Mouse (Mus musculus): ENCODE data around the gene Gm2431. TPM values are rescaled to one million over a fixed set of nuclear protein-coding genes. Genes with fewer than 3 reads are reported as not detected.
"Not testable (repeated sequence)": the region's sequence is repeated elsewhere in the genome, so short reads cannot be mapped to it uniquely, and the experiment has no call there.

The Gm2431 gene
- polyA plus RNA-seq (2012; rRNA removed): not detected in 2 replicates

GRCm38 (mm10) chr7:142258254-142258653 lies at the start of gene Gm2431:
Gene Gm2431, minus strand, starts transcription at chr7:142258354.
- not testable (repeated sequence) for H3K27me3 ChIP-seq (replicated peaks; ENCODE audit: control insufficient read depth, insufficient read depth, low read length); DNase-seq; H3K4me3 ChIP-seq (ENCODE audit: insufficient read depth, low read depth, low read length); H3K4me1 ChIP-seq (ENCODE audit: control insufficient read depth, insufficient read depth, low read length); H3K36me3 ChIP-seq (ENCODE audit: control insufficient read depth, insufficient read depth, low read length); H3K27ac ChIP-seq (ENCODE audit: insufficient read depth, low read depth, low read length)
- WGBS: 58% methylated on average over 1 of the region's 1 CpGs

GRCm38 (mm10) chr7:142303929-142304328 lies 45.8 kb upstream of the Gm2431 start:
- H3K36me3 ChIP-seq (ENCODE audit: control insufficient read depth, insufficient read depth, low read length); H3K27ac ChIP-seq (ENCODE audit: insufficient read depth, low read depth, low read length); H3K4me1 ChIP-seq (ENCODE audit: control insufficient read depth, insufficient read depth, low read length); H3K4me3 ChIP-seq (ENCODE audit: insufficient read depth, low read depth, low read length); DNase-seq; H3K27me3 ChIP-seq (replicated peaks; ENCODE audit: control insufficient read depth, insufficient read depth, low read length): not testable (repeated sequence)
- 71% methylated on average over 1 of the region's 1 CpGs for WGBS

GRCm38 (mm10) chr7:142303249-142303648 lies 45.1 kb upstream of the Gm2431 start, which contains the start of gene Krtap5-4:
Gene Krtap5-4, plus strand, starts transcription at chr7:142303549.
- TF ChIP-seq POLR2A (IDR thresholded peaks at IDR 0.05; ENCODE audit: low read depth, low read length) (no peak), CTCF (conservative IDR thresholded peaks at IDR 0.05; ENCODE audit: insufficient read depth, insufficient read length, low read depth, low read length) (no peak)
- Histone ChIP-seq H3K27ac (ENCODE audit: insufficient read depth, low read depth, low read length) (no peak within 1 kb of the TSS), H3K36me3 (ENCODE audit: control insufficient read depth, insufficient read depth, low read length) (no peaks in the 10 kb centered on the region), H3K4me1 (ENCODE audit: control insufficient read depth, insufficient read depth, low read length) (no peaks in the 10 kb centered on the region), H3K27me3 (replicated peaks; ENCODE audit: control insufficient read depth, insufficient read depth, low read length) (no peaks in the 10 kb centered on the region), H3K4me3 (ENCODE audit: insufficient read depth, low read depth, low read length) (no peak within 1 kb of the TSS)
- 44% methylated on average over 3 of the region's 3 CpGs for WGBS
- DNase-seq: no peak

GRCm38 (mm10) chr7:142297018-142297417 lies 38.9 kb upstream of the Gm2431 start, which contains the start of gene Krtap5-1:
Gene Krtap5-1, minus strand, starts transcription at chr7:142297118.
- H3K27me3 ChIP-seq (replicated peaks; ENCODE audit: control insufficient read depth, insufficient read depth, low read length); H3K4me1 ChIP-seq (ENCODE audit: control insufficient read depth, insufficient read depth, low read length); H3K27ac ChIP-seq (ENCODE audit: insufficient read depth, low read depth, low read length); H3K4me3 ChIP-seq (ENCODE audit: insufficient read depth, low read depth, low read length); H3K36me3 ChIP-seq (ENCODE audit: control insufficient read depth, insufficient read depth, low read length); DNase-seq: not testable (repeated sequence)

GRCm38 (mm10) chr7:142296108-142296507 lies 38.0 kb upstream of the Gm2431 start:
- H3K4me1 ChIP-seq (ENCODE audit: control insufficient read depth, insufficient read depth, low read length); H3K27ac ChIP-seq (ENCODE audit: insufficient read depth, low read depth, low read length); H3K27me3 ChIP-seq (replicated peaks; ENCODE audit: control insufficient read depth, insufficient read depth, low read length); H3K36me3 ChIP-seq (ENCODE audit: control insufficient read depth, insufficient read depth, low read length); DNase-seq; H3K4me3 ChIP-seq (ENCODE audit: insufficient read depth, low read depth, low read length): not testable (repeated sequence)
- 22% methylated on average over 4 of the region's 4 CpGs for WGBS

- Histone ChIP-seq H3K4me1 (ENCODE audit: control insufficient read depth, insufficient read depth, low read length) (no peaks in the 10 kb centered on the region), H3K27me3 (replicated peaks; ENCODE audit: control insufficient read depth, insufficient read depth, low read length) (no peaks in the 10 kb centered on the region), H3K27ac (ENCODE audit: insufficient read depth, low read depth, low read length) (no peak overlapping the region), H3K36me3 (ENCODE audit: control insufficient read depth, insufficient read depth, low read length) (no peaks in the 10 kb centered on the region), H3K4me3 (ENCODE audit: insufficient read depth, low read depth, low read length) (no peak overlapping the region)
- no peak for TF ChIP-seq POLR2A (IDR thresholded peaks at IDR 0.05; ENCODE audit: low read depth, low read length)
- no peak for TF ChIP-seq CTCF (conservative IDR thresholded peaks at IDR 0.05; ENCODE audit: insufficient read depth, insufficient read length, low read depth, low read length)
- DNase-seq: no peak
These were observed 37.3 kb upstream of the Gm2431 start for GRCm38 (mm10) chr7:142295418-142295817.

GRCm38 (mm10) chr7:142293851-142294250 lies 35.7 kb upstream of the Gm2431 start:
- H3K27me3 ChIP-seq (replicated peaks; ENCODE audit: control insufficient read depth, insufficient read depth, low read length); H3K36me3 ChIP-seq (ENCODE audit: control insufficient read depth, insufficient read depth, low read length); H3K4me1 ChIP-seq (ENCODE audit: control insufficient read depth, insufficient read depth, low read length); H3K4me3 ChIP-seq (ENCODE audit: insufficient read depth, low read depth, low read length); H3K27ac ChIP-seq (ENCODE audit: insufficient read depth, low read depth, low read length): not testable (repeated sequence)
- peak; percentile 26 for DNase-seq
- TF ChIP-seq CTCF (conservative IDR thresholded peaks at IDR 0.05; ENCODE audit: insufficient read depth, insufficient read length, low read depth, low read length): peak; percentile 54
- 2% methylated on average over 2 of the region's 2 CpGs for WGBS

- H3K4me1 ChIP-seq (ENCODE audit: control insufficient read depth, insufficient read depth, low read length); H3K36me3 ChIP-seq (ENCODE audit: control insufficient read depth, insufficient read depth, low read length); H3K27ac ChIP-seq (ENCODE audit: insufficient read depth, low read depth, low read length); H3K4me3 ChIP-seq (ENCODE audit: insufficient read depth, low read depth, low read length); DNase-seq; H3K27me3 ChIP-seq (replicated peaks; ENCODE audit: control insufficient read depth, insufficient read depth, low read length): not testable (repeated sequence)
- 79% methylated on average over 9 of the region's 9 CpGs for WGBS
These were observed 27.9 kb upstream of the Gm2431 start for GRCm38 (mm10) chr7:142285910-142286612.
